Mouse (Mus musculus) lung, postnatal 0 days (tissue): ENCODE results near the gene Bnip1.

Source experiments
- CTCF ChIP-seq: IDR thresholded peaks from 2 replicates; pipeline ENCODE4 v1.5.1; 2016; ENCODE audit warnings: antibody characterized with exemption, mild to moderate bottlenecking
- EP300 ChIP-seq: IDR thresholded peaks from 2 replicates; pipeline ENCODE4 v1.6.1; 2016; ENCODE audit warnings: antibody characterized with exemption, mild to moderate bottlenecking, control low read depth

DNA sequence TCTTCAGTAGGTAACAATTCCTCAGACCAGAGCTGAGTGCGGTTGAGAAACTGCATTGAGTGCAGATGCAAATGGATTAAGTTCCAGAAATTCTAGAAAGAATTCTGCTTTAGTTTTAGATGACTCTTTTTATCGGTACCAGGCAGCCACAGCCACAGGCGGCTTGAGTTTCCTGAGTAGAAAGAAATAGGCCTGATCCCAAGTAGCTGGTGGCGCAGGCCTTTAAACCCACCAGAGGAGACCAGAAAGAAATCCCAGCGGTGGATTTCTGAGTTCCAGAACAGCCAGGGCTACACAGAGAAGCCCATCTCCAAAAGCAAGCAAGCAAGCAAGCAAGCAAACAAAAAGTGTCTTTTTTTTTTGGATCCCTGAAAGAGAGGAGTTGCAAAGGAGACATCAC is 55.5 kb downstream of the Bnip1 start:
- TF ChIP-seq CTCF (no peak), EP300 (no peak)
